In genomic region chr7:134335951-134336350, GRCm38 (mm10) we compare ENCODE assay signal across 26 mouse cellular contexts. TPM values are rescaled to one million over a fixed set of nuclear protein-coding genes. Genes with fewer than 3 reads are reported as not detected.
DNase-seq lines count a peak whose midpoint lies in the region; ATAC-seq lines count a peak whose summit lies in the region.
"Had no signal": no experiment of that assay in that cellular context is flagged by ENCODE, and none has a peak within 500 bp of the region (broad histone marks: within the 10 kb centered on the region; RNA-seq: fewer than 3 reads in every experiment).

No protein-coding gene starts in this region.

- no peaks in the 10 kb centered on the region for H3K9me3 ChIP-seq in embryonic facial prominence, embryonic 11.5 days (replicated peaks; ENCODE audit: control insufficient read depth, low read length)
- no peaks in the 10 kb centered on the region for H3K9me3 ChIP-seq in embryonic facial prominence, embryonic 10.5 days
- no peaks in the 10 kb centered on the region for H3K9me3 ChIP-seq in lung, embryonic 15.5 days
- H3K9me3 ChIP-seq: embryonic facial prominence, embryonic 12.5 days; forebrain, embryonic 13.5 days; hindbrain, embryonic 12.5 days; hindbrain, embryonic 15.5 days had no signal

- DNase-seq in embryonic facial prominence, embryonic 11.5 days (ENCODE audit: low spot score): peak; percentile 25
- no peak for DNase-seq in embryonic facial prominence, embryonic 10.5 days (ENCODE audit: low spot score)
- no peak for DNase-seq in lung, postnatal 25 days (ENCODE audit: low spot score)
- DNase-seq in lung, postnatal 10 days: peak; percentile 4
- no peak for DNase-seq in lung, postnatal 36 days
- DNase-seq in mesoderm, embryonic 11.5 days (ENCODE audit: low read depth, low spot score): peak; percentile 12
- DNase-seq: adrenal gland, postnatal 10 days; adrenal gland, postnatal 36 days; B cell, adult 2 months; cerebellum, adult 18-20 months; cerebellum, adult 9-10 months; cerebellum, postnatal 14 days; forebrain, postnatal 0 days; gastrocnemius, adult 2 months; gastrocnemius, postnatal 14 days; heart, adult 11 months had no signal

- H3K9ac ChIP-seq in embryonic facial prominence, embryonic 11.5 days (replicated peaks; ENCODE audit: low read length): no peak overlapping the region
- no peak overlapping the region for H3K9ac ChIP-seq in lung, embryonic 15.5 days
- H3K9ac ChIP-seq: embryonic facial prominence, embryonic 12.5 days; forebrain, embryonic 13.5 days; forebrain, postnatal 0 days; hindbrain, embryonic 12.5 days; hindbrain, embryonic 15.5 days had no signal

- H3K4me1 ChIP-seq in embryonic facial prominence, embryonic 11.5 days (ENCODE audit: control insufficient read depth, insufficient read depth, low read length): no peaks in the 10 kb centered on the region
- H3K4me1 ChIP-seq in embryonic facial prominence, embryonic 10.5 days: no peaks in the 10 kb centered on the region
- H3K4me1 ChIP-seq in lung, embryonic 15.5 days: no peaks in the 10 kb centered on the region
- H3K4me1 ChIP-seq: embryonic facial prominence, embryonic 12.5 days; forebrain, embryonic 13.5 days; hindbrain, embryonic 12.5 days; hindbrain, embryonic 15.5 days had no signal

- no peak overlapping the region for H3K27ac ChIP-seq in embryonic facial prominence, embryonic 11.5 days (replicated peaks; ENCODE audit: low read depth, low read length)
- no peak overlapping the region for H3K27ac ChIP-seq in embryonic facial prominence, embryonic 10.5 days (replicated peaks)
- H3K27ac ChIP-seq in lung, embryonic 15.5 days: peak overlapping the region; percentile 45; the same call in 1 of the 2 replicates
- H3K27ac ChIP-seq: forebrain, embryonic 13.5 days; gastrocnemius, adult 2 months; hindbrain, embryonic 12.5 days; hindbrain, embryonic 15.5 days had no signal

- no peak overlapping the region for H3K4me2 ChIP-seq in embryonic facial prominence, embryonic 11.5 days (ENCODE audit: low read depth, low read length)
- H3K4me2 ChIP-seq in lung, embryonic 15.5 days: no peak overlapping the region
- H3K4me2 ChIP-seq: embryonic facial prominence, embryonic 12.5 days; forebrain, embryonic 13.5 days; heart, embryonic 11.5 days; hindbrain, embryonic 12.5 days; hindbrain, embryonic 15.5 days had no signal

- no peak overlapping the region for H3K4me3 ChIP-seq in embryonic facial prominence, embryonic 11.5 days (ENCODE audit: low read depth, low read length)
- H3K4me3 ChIP-seq in embryonic facial prominence, embryonic 10.5 days: no peak overlapping the region
- no peak overlapping the region for H3K4me3 ChIP-seq in lung, embryonic 15.5 days
- H3K4me3 ChIP-seq: embryonic facial prominence, embryonic 12.5 days; erythroblast, embryonic 14.5 days; forebrain, embryonic 13.5 days; gastrocnemius, adult 2 months; hindbrain, embryonic 12.5 days; hindbrain, embryonic 15.5 days had no signal

- WGBS in embryonic facial prominence, embryonic 11.5 days: 62% methylated on average over 3 of the region's 3 CpGs
- 81% methylated on average over 3 of the region's 3 CpGs for WGBS in embryonic facial prominence, embryonic 10.5 days
- 68% methylated on average over 3 of the region's 3 CpGs for WGBS in lung, embryonic 15.5 days

- no peak for ATAC-seq in embryonic facial prominence, embryonic 11.5 days (replicated peaks; ENCODE audit: insufficient number of reproducible peaks, low FRiP score, low TSS enrichment, low read depth)
- peak; percentile 52 for ATAC-seq in lung, embryonic 15.5 days (ENCODE audit: borderline replicate concordance, extremely low read depth, low FRiP score, low TSS enrichment)
- ATAC-seq: forebrain, embryonic 13.5 days; forebrain, postnatal 0 days; Patski had no signal

- no peaks in the 10 kb centered on the region for H3K36me3 ChIP-seq in embryonic facial prominence, embryonic 11.5 days (replicated peaks; ENCODE audit: control insufficient read depth, insufficient read depth, low read depth, low read length)
- H3K36me3 ChIP-seq in embryonic facial prominence, embryonic 10.5 days (replicated peaks): no peaks in the 10 kb centered on the region
- no peaks in the 10 kb centered on the region for H3K36me3 ChIP-seq in lung, embryonic 15.5 days
- H3K36me3 ChIP-seq: embryonic facial prominence, embryonic 12.5 days; G1E; hindbrain, embryonic 12.5 days; hindbrain, embryonic 15.5 days had no signal

- H3K27me3 ChIP-seq in embryonic facial prominence, embryonic 11.5 days (ENCODE audit: control insufficient read depth, insufficient read depth, low read length): no peaks in the 10 kb centered on the region
- no peaks in the 10 kb centered on the region for H3K27me3 ChIP-seq in embryonic facial prominence, embryonic 10.5 days (replicated peaks; ENCODE audit: low read depth, poor library complexity, severe bottlenecking)
- H3K27me3 ChIP-seq in lung, embryonic 15.5 days: no peaks in the 10 kb centered on the region
- H3K27me3 ChIP-seq: CH12.LX; embryonic facial prominence, embryonic 12.5 days; forebrain, embryonic 13.5 days; hindbrain, embryonic 12.5 days; hindbrain, embryonic 15.5 days; Patski had no signal

RNA-seq across cellular contexts. Expression of gene D7Ertd443e, which starts 49.5 kb away (rescaled TPM):
- 0.07 and 0.18 TPM in 2 replicates for polyA plus RNA-seq in embryonic facial prominence, embryonic 11.5 days (2014; fragmentation: Nextera tagmentation; extraction: Ambion mirVana)
- polyA plus RNA-seq in embryonic facial prominence, embryonic 10.5 days (2016; fragmentation: Nextera tagmentation; extraction: Ambion mirVana): 0.05 and 0.11 TPM in 2 replicates
- 0.26 and 0.31 TPM in 2 replicates for polyA plus RNA-seq in lung, embryonic 15.5 days (2015; fragmentation: Nextera tagmentation; extraction: Ambion mirVana)
- polyA plus RNA-seq: erythroblast, embryonic 14.5 days; G1E had no signal

Comparison
In these comparisons a context has a peak if more than half of its experiments do, and no peak if none do; other contexts are left out.
1. DNase-seq: peak in embryonic facial prominence, embryonic 11.5 days (single experiment), lung, postnatal 10 days (single experiment) and mesoderm, embryonic 11.5 days (single experiment); none in embryonic facial prominence, embryonic 10.5 days (single experiment), lung, postnatal 25 days (single experiment) and lung, postnatal 36 days (single experiment).